Mouse (Mus musculus) heart, adult 2 months (tissue): Measurements from ENCODE around the gene Pheta1.

ENCODE experiments used
- CTCF ChIP-seq: fragments of 200-600 bp; IDR thresholded peaks from 2 replicates; pipeline ENCODE4 v1.8.1; 2022; ENCODE audit warnings: antibody characterized with exemption, mild to moderate bottlenecking, moderate library complexity
- EP300 ChIP-seq: fragments of 200-500 bp; IDR thresholded peaks from 2 replicates; pipeline ENCODE4 v1.6.1; 2011; ENCODE audit warnings: low read depth, low read length, control low read depth; ENCODE audit not compliant: insufficient read depth
- POLR2A ChIP-seq: fragments of 200-500 bp; IDR thresholded peaks from 2 replicates; pipeline ENCODE4 v1.6.1; 2011; ENCODE audit warnings: mild to moderate bottlenecking, low read depth, low read length, control low read depth; ENCODE audit not compliant: insufficient read depth

DNA sequence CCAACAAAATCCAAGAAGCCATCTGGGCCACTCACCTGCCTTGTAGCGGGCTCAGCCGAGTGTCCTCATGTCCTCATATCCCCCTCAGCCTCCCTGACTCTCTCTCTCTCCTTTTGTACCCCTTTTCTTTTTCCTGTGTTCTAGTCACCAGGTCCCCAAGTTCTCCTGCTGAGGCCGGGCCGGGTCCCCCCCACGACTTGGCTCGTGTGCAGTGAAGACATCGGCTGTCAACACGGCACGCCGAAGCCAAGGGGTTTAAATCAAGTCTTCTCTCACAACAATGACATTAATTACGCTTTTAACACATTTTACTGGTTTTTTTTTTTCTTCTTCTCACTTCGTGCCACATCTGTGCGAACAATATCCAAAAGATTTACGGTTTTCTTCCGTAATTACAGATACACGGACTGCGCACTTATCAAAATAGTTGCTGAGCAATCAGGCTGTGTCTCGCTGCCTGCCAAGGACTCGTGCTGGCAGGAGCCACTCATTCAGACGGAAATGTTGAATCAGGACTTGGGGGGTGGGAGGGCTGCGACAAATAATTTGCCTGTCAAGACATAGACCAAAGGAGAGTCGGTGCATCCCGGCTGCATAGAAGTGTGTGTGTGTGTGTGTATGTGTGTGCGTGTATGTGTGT is 46.5 kb downstream of the Pheta1 start:
- TF ChIP-seq EP300 (no peak), POLR2A (no peak), CTCF (no peak)
